In the genomic region with DNA sequence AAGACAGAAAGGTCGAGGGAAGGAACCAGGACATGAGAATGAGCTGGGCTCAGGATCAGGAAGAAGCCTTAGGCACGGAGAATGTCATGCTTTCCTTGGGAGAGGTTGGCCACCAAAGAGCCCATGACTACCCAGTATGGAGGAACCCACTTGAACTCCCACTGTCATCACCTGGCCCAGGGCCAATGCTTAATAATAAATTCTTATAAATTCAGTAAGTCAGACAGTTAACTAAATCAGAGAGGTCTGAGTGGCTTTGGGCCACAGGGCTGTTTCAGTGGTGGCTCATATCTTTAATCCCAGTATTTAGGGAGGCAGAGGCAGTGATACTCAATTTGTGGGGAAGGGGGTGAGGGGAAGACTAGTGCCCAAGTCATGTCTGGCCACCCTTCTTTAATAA, we compare ENCODE assay signal across 11 mouse cellular contexts. TPM values are rescaled to one million over a fixed set of nuclear protein-coding genes. Genes with fewer than 3 reads are reported as not detected.
A peak's percentile ranks its signal among the peaks of the same experiment; 100 is the strongest.
ATAC-seq lines count a peak whose summit lies in the region.
"Had no signal": no experiment of that assay in that cellular context is flagged by ENCODE, and none has a peak within 500 bp of the region (broad histone marks: within the 10 kb centered on the region; RNA-seq: fewer than 3 reads in every experiment).

No protein-coding gene starts in this region.

- no peak overlapping the region for H3K27ac ChIP-seq in forebrain, embryonic 13.5 days
- H3K27ac ChIP-seq in forebrain, embryonic 15.5 days (replicated peaks): no peak overlapping the region
- no peak overlapping the region for H3K27ac ChIP-seq in midbrain, embryonic 13.5 days
- no peak overlapping the region for H3K27ac ChIP-seq in midbrain, embryonic 15.5 days
- H3K27ac ChIP-seq in liver, embryonic 15.5 days (replicated peaks): no peak overlapping the region
- H3K27ac ChIP-seq: liver, embryonic 14.5 days had no signal

- no peak overlapping the region for H3K9ac ChIP-seq in forebrain, embryonic 13.5 days
- no peak overlapping the region for H3K9ac ChIP-seq in forebrain, embryonic 15.5 days (replicated peaks)
- H3K9ac ChIP-seq in midbrain, embryonic 13.5 days (replicated peaks): no peak overlapping the region
- no peak overlapping the region for H3K9ac ChIP-seq in midbrain, embryonic 15.5 days
- H3K9ac ChIP-seq in liver, embryonic 15.5 days: no peak overlapping the region

- H3K4me3 ChIP-seq in forebrain, embryonic 13.5 days: no peak overlapping the region
- H3K4me3 ChIP-seq in forebrain, embryonic 15.5 days: no peak overlapping the region
- 0 out of 2 replicates have a peak overlapping the region, but pooled peaks have one; percentile 65 for H3K4me3 ChIP-seq in midbrain, embryonic 13.5 days (replicated peaks)
- H3K4me3 ChIP-seq in midbrain, embryonic 15.5 days: no peak overlapping the region
- H3K4me3 ChIP-seq in liver, embryonic 15.5 days (replicated peaks): no peak overlapping the region

- peaks cover 11% of the 10 kb centered on the region for H3K36me3 ChIP-seq in forebrain, embryonic 13.5 days (ENCODE audit: poor library complexity, severe bottlenecking)
- peaks cover 3% of the 10 kb centered on the region; the same call in 1 of the 2 replicates for H3K36me3 ChIP-seq in forebrain, embryonic 15.5 days
- peaks cover 11% of the 10 kb centered on the region; the same call in 1 of the 2 replicates for H3K36me3 ChIP-seq in midbrain, embryonic 13.5 days
- H3K36me3 ChIP-seq in midbrain, embryonic 15.5 days (replicated peaks): no peaks in the 10 kb centered on the region
- H3K36me3 ChIP-seq in liver, embryonic 15.5 days (replicated peaks): no peaks in the 10 kb centered on the region; the same call in 1 of the 2 replicates

- 81% methylated on average over 2 of the region's 2 CpGs for WGBS in forebrain, embryonic 13.5 days
- WGBS in forebrain, embryonic 15.5 days: 86% methylated on average over 2 of the region's 2 CpGs
- WGBS in midbrain, embryonic 13.5 days: 72% methylated on average over 2 of the region's 2 CpGs
- 81% methylated on average over 2 of the region's 2 CpGs for WGBS in midbrain, embryonic 15.5 days
- 75% methylated on average over 2 of the region's 2 CpGs for WGBS in liver, embryonic 15.5 days (ENCODE audit: insufficient replicate concordance)

- H3K9me3 ChIP-seq in forebrain, embryonic 13.5 days (replicated peaks): no peaks in the 10 kb centered on the region
- no peaks in the 10 kb centered on the region for H3K9me3 ChIP-seq in forebrain, embryonic 15.5 days
- H3K9me3 ChIP-seq in midbrain, embryonic 13.5 days: no peaks in the 10 kb centered on the region
- no peaks in the 10 kb centered on the region for H3K9me3 ChIP-seq in midbrain, embryonic 15.5 days
- H3K9me3 ChIP-seq in liver, embryonic 15.5 days (replicated peaks): no peaks in the 10 kb centered on the region
- H3K9me3 ChIP-seq: midbrain, embryonic 12.5 days had no signal

- ATAC-seq in forebrain, embryonic 13.5 days: no peak
- ATAC-seq in forebrain, embryonic 15.5 days (replicated peaks): no peak
- no peak for ATAC-seq in midbrain, embryonic 13.5 days
- no peak for ATAC-seq in midbrain, embryonic 15.5 days (replicated peaks)
- ATAC-seq in liver, embryonic 15.5 days (ENCODE audit: insufficient read depth): no peak
- ATAC-seq in frontal cortex, adult (ENCODE audit: low TSS enrichment): no peak
- ATAC-seq in activated CD4-positive, CD25-positive, alpha-beta regulatory T cell, adult 4 months: no peak

- H3K4me1 ChIP-seq in forebrain, embryonic 13.5 days: peaks cover 21% of the 10 kb centered on the region
- peaks cover 19% of the 10 kb centered on the region for H3K4me1 ChIP-seq in forebrain, embryonic 15.5 days
- peaks cover 19% of the 10 kb centered on the region for H3K4me1 ChIP-seq in midbrain, embryonic 13.5 days (replicated peaks)
- peaks cover 12% of the 10 kb centered on the region for H3K4me1 ChIP-seq in midbrain, embryonic 15.5 days
- peaks cover 34% of the 10 kb centered on the region for H3K4me1 ChIP-seq in liver, embryonic 15.5 days (replicated peaks)

- H3K27me3 ChIP-seq in forebrain, embryonic 13.5 days: no peaks in the 10 kb centered on the region
- no peaks in the 10 kb centered on the region for H3K27me3 ChIP-seq in forebrain, embryonic 15.5 days
- H3K27me3 ChIP-seq in midbrain, embryonic 13.5 days: no peaks in the 10 kb centered on the region
- no peaks in the 10 kb centered on the region for H3K27me3 ChIP-seq in midbrain, embryonic 15.5 days (replicated peaks)
- H3K27me3 ChIP-seq in liver, embryonic 15.5 days: no peaks in the 10 kb centered on the region
- H3K27me3 ChIP-seq: midbrain, embryonic 12.5 days had no signal

- 0 out of 2 replicates have a peak overlapping the region, but pooled peaks have one; percentile 71 for H3K4me2 ChIP-seq in forebrain, embryonic 13.5 days
- no peak overlapping the region for H3K4me2 ChIP-seq in forebrain, embryonic 15.5 days (replicated peaks)
- no peak overlapping the region for H3K4me2 ChIP-seq in midbrain, embryonic 13.5 days (replicated peaks)
- no peak overlapping the region for H3K4me2 ChIP-seq in midbrain, embryonic 15.5 days
- peak overlapping the region; percentile 84 for H3K4me2 ChIP-seq in liver, embryonic 15.5 days

RNA-seq across cellular contexts. Expression of a gene that starts 0.8 kb away (rescaled TPM):
- polyA plus RNA-seq in forebrain, embryonic 13.5 days (2015; fragmentation: Nextera tagmentation; extraction: Ambion mirVana): 36.6 and 40.8 TPM in 2 replicates
- polyA plus RNA-seq in forebrain, embryonic 15.5 days (2015; fragmentation: Nextera tagmentation; extraction: Ambion mirVana): 40.2 and 45.0 TPM in 2 replicates
- 41.9 and 43.6 TPM in 2 replicates for polyA plus RNA-seq in midbrain, embryonic 13.5 days (2015; fragmentation: Nextera tagmentation; extraction: Ambion mirVana)
- 46.2 and 49.5 TPM in 2 replicates for polyA plus RNA-seq in midbrain, embryonic 15.5 days (2015; fragmentation: Nextera tagmentation; extraction: Ambion mirVana)
- 13.2 and 14.4 TPM in 2 replicates for polyA plus RNA-seq in liver, embryonic 15.5 days (2015; fragmentation: Nextera tagmentation; extraction: Ambion mirVana)
- 10 to 100 TPM; 86.3 to 91.9 TPM for polyA plus RNA-seq in activated CD4-positive, CD25-positive, alpha-beta regulatory T cell, adult 4 months (2017; shearing (Covaris generic))

RNA-seq across cellular contexts. Expression of a gene that starts 8.3 kb away (rescaled TPM):
- 0.37 and 0.58 TPM in 2 replicates for polyA plus RNA-seq in forebrain, embryonic 13.5 days (2015; fragmentation: Nextera tagmentation; extraction: Ambion mirVana)
- 0.52 and 0.56 TPM in 2 replicates for polyA plus RNA-seq in forebrain, embryonic 15.5 days (2015; fragmentation: Nextera tagmentation; extraction: Ambion mirVana)
- 0.40 and 0.44 TPM in 2 replicates for polyA plus RNA-seq in midbrain, embryonic 13.5 days (2015; fragmentation: Nextera tagmentation; extraction: Ambion mirVana)
- polyA plus RNA-seq in midbrain, embryonic 15.5 days (2015; fragmentation: Nextera tagmentation; extraction: Ambion mirVana): 0.61 and 0.62 TPM in 2 replicates
- 0.22 and 0.26 TPM in 2 replicates for polyA plus RNA-seq in liver, embryonic 15.5 days (2015; fragmentation: Nextera tagmentation; extraction: Ambion mirVana)
- polyA plus RNA-seq in activated CD4-positive, CD25-positive, alpha-beta regulatory T cell, adult 4 months (2017; shearing (Covaris generic)): not detected
- polyA plus RNA-seq: erythroblast, embryonic 14.5 days; inflammation-experienced regulatory T-cells, adult 6 months had no signal

RNA-seq across cellular contexts. Expression of a gene that starts 8.9 kb away (rescaled TPM):
- 0.71 and 0.83 TPM in 2 replicates for polyA plus RNA-seq in forebrain, embryonic 13.5 days (2015; fragmentation: Nextera tagmentation; extraction: Ambion mirVana)
- 1.4 and 1.9 TPM in 2 replicates for polyA plus RNA-seq in forebrain, embryonic 15.5 days (2015; fragmentation: Nextera tagmentation; extraction: Ambion mirVana)
- polyA plus RNA-seq in midbrain, embryonic 13.5 days (2015; fragmentation: Nextera tagmentation; extraction: Ambion mirVana): 1.4 and 1.6 TPM in 2 replicates
- 2.5 and 2.9 TPM in 2 replicates for polyA plus RNA-seq in midbrain, embryonic 15.5 days (2015; fragmentation: Nextera tagmentation; extraction: Ambion mirVana)
- 2.0 and 2.2 TPM in 2 replicates for polyA plus RNA-seq in liver, embryonic 15.5 days (2015; fragmentation: Nextera tagmentation; extraction: Ambion mirVana)
- under 1 TPM in 1 of 2 experiments, not detected in 1; 0.36 TPM for polyA plus RNA-seq in activated CD4-positive, CD25-positive, alpha-beta regulatory T cell, adult 4 months (2017; shearing (Covaris generic))
- polyA plus RNA-seq: erythroblast, embryonic 14.5 days had no signal

RNA-seq across cellular contexts. Expression of a gene that starts 18.5 kb away (rescaled TPM):
- polyA plus RNA-seq in forebrain, embryonic 13.5 days (2015; fragmentation: Nextera tagmentation; extraction: Ambion mirVana): 33.0 and 33.2 TPM in 2 replicates
- 38.1 and 38.4 TPM in 2 replicates for polyA plus RNA-seq in forebrain, embryonic 15.5 days (2015; fragmentation: Nextera tagmentation; extraction: Ambion mirVana)
- 44.8 and 45.5 TPM in 2 replicates for polyA plus RNA-seq in midbrain, embryonic 13.5 days (2015; fragmentation: Nextera tagmentation; extraction: Ambion mirVana)
- polyA plus RNA-seq in midbrain, embryonic 15.5 days (2015; fragmentation: Nextera tagmentation; extraction: Ambion mirVana): 53.6 and 53.8 TPM in 2 replicates
- 15.6 and 16.5 TPM in 2 replicates for polyA plus RNA-seq in liver, embryonic 15.5 days (2015; fragmentation: Nextera tagmentation; extraction: Ambion mirVana)
- 100 to 1,000 TPM in 1 of 2 experiments, 10 to 100 TPM in 1; 99.3 to 129 TPM for polyA plus RNA-seq in activated CD4-positive, CD25-positive, alpha-beta regulatory T cell, adult 4 months (2017; shearing (Covaris generic))

RNA-seq across cellular contexts. Expression of a gene that starts 41.1 kb away (rescaled TPM):
- polyA plus RNA-seq in forebrain, embryonic 13.5 days (2015; fragmentation: Nextera tagmentation; extraction: Ambion mirVana): 32.0 and 36.3 TPM in 2 replicates
- 33.4 and 37.2 TPM in 2 replicates for polyA plus RNA-seq in forebrain, embryonic 15.5 days (2015; fragmentation: Nextera tagmentation; extraction: Ambion mirVana)
- polyA plus RNA-seq in midbrain, embryonic 13.5 days (2015; fragmentation: Nextera tagmentation; extraction: Ambion mirVana): 33.9 and 34.1 TPM in 2 replicates
- 32.6 and 33.8 TPM in 2 replicates for polyA plus RNA-seq in midbrain, embryonic 15.5 days (2015; fragmentation: Nextera tagmentation; extraction: Ambion mirVana)
- polyA plus RNA-seq in liver, embryonic 15.5 days (2015; fragmentation: Nextera tagmentation; extraction: Ambion mirVana): 13.5 and 14.5 TPM in 2 replicates
- polyA plus RNA-seq in activated CD4-positive, CD25-positive, alpha-beta regulatory T cell, adult 4 months (2017; shearing (Covaris generic)): 1 to 10 TPM; 6.5 to 8.1 TPM

Comparison
In these comparisons a context has a peak if more than half of its experiments do, and no peak if none do; other contexts are left out.
1. H3K4me2 ChIP-seq: peak in forebrain, embryonic 13.5 days (single experiment) and liver, embryonic 15.5 days (single experiment); none in forebrain, embryonic 15.5 days (single experiment), midbrain, embryonic 13.5 days (single experiment) and midbrain, embryonic 15.5 days (single experiment).